Mouse (Mus musculus) kidney, adult 8-10 months (tissue): ENCODE data around the gene Msn.

ENCODE experiments used
- DNase-seq, 2 experiments: peaks; one replicate each; pipeline ENCODE4 v3.0.0; 2022

Gene Msn

GRCm38 (mm10) chrX:96095509-96096499 is at the start of gene Msn:
Gene Msn (plus strand): TSS chrX:96096042.
- peak; percentile 63 to 73 for DNase-seq

- peak; percentile 17 to 18 for DNase-seq
These were observed 43.0 kb upstream of the Msn start for GRCm38 (mm10) chrX:96052798-96053197.

- DNase-seq, result no peak
These were observed 18.1 kb upstream of the Msn start for GRCm38 (mm10) chrX:96077747-96078146.

- no peak for DNase-seq
These were observed 9.6 kb upstream of the Msn start for GRCm38 (mm10) chrX:96086259-96086658.

- DNase-seq, result peak in 1 of 2 experiments; percentile 39
These were observed 820 bp downstream of the Msn start for GRCm38 (mm10) chrX:96096513-96097210.

GRCm38 (mm10) chrX:96097491-96097970 is 1.7 kb downstream of the Msn start:
- no peak for DNase-seq

- peak; percentile 45 to 69 for DNase-seq
These were observed 3.2 kb downstream of the Msn start for GRCm38 (mm10) chrX:96099003-96099402.

- peak; percentile 37 to 48 for DNase-seq
These were observed 11.8 kb downstream of the Msn start for GRCm38 (mm10) chrX:96107427-96108291.

GRCm38 (mm10) chrX:96113106-96113634 is 17.3 kb downstream of the Msn start:
- DNase-seq, result no peak

- no peak for DNase-seq
These were observed 19.7 kb downstream of the Msn start for GRCm38 (mm10) chrX:96115501-96115900.

- DNase-seq, result no peak
These were observed 21.5 kb downstream of the Msn start for GRCm38 (mm10) chrX:96117366-96117765.

- DNase-seq, result no peak
These were observed 24.2 kb downstream of the Msn start for GRCm38 (mm10) chrX:96119997-96120396.

GRCm38 (mm10) chrX:96121912-96122311 is 26.1 kb downstream of the Msn start:
- DNase-seq, result no peak

- no peak for DNase-seq
These were observed 31.0 kb downstream of the Msn start for GRCm38 (mm10) chrX:96126803-96127202.

- DNase-seq, result peak; percentile 41 to 45
These were observed 34.3 kb downstream of the Msn start for GRCm38 (mm10) chrX:96130139-96130538.

GRCm38 (mm10) chrX:96130663-96131062 is 34.8 kb downstream of the Msn start:
- peak in 1 of 2 experiments; percentile 21 for DNase-seq

GRCm38 (mm10) chrX:96133260-96133659 is 37.4 kb downstream of the Msn start:
- peak; percentile 48 to 59 for DNase-seq

- no peak for DNase-seq
These were observed 38.4 kb downstream of the Msn start for GRCm38 (mm10) chrX:96134243-96134661.

GRCm38 (mm10) chrX:96134840-96135580 is 39.2 kb downstream of the Msn start:
- DNase-seq, result peak in 1 of 2 experiments; percentile 8

GRCm38 (mm10) chrX:96135581-96135980 is 39.7 kb downstream of the Msn start:
- DNase-seq, result peak; percentile 10 to 28

GRCm38 (mm10) chrX:96139262-96139661 is 43.4 kb downstream of the Msn start:
- DNase-seq, result no peak
